Mouse (Mus musculus) kidney, adult 2 months (tissue): ENCODE results near the gene Pfdn4. TPM values are rescaled to one million over a fixed set of nuclear protein-coding genes. Genes with fewer than 3 reads are reported as not detected.

Experiments
- DNase-seq: peaks from one replicate; pipeline ENCODE4 v3.0.0; 2021
- H3K27ac ChIP-seq: fragments of 200-500 bp; 2 replicates; pipeline ENCODE4 v1.5.1; 2012; ENCODE audit warnings: low read depth, low read length, control low read depth, inconsistent platforms; ENCODE audit not compliant: insufficient read depth
- H3K27me3 ChIP-seq: fragments of 200-500 bp; replicated peaks from 2 replicates; pipeline ENCODE4 v1.6.1; 2012; ENCODE audit warnings: mild to moderate bottlenecking, moderate library complexity, low read length, inconsistent platforms; ENCODE audit not compliant: control insufficient read depth, insufficient read depth
- H3K36me3 ChIP-seq: fragments of 200-500 bp; 2 replicates; pipeline ENCODE4 v1.6.1; 2012; ENCODE audit warnings: mild to moderate bottlenecking, moderate library complexity, low read length, inconsistent platforms; ENCODE audit not compliant: control insufficient read depth, insufficient read depth
- H3K4me1 ChIP-seq: fragments of 200-500 bp; 2 replicates; pipeline ENCODE4 v1.6.1; 2011; ENCODE audit warnings: low read length; ENCODE audit not compliant: control insufficient read depth, insufficient read depth
- H3K4me3 ChIP-seq: fragments of 200-500 bp; 2 replicates; pipeline ENCODE4 v1.5.1; 2011; ENCODE audit warnings: mild to moderate bottlenecking, low read depth, low read length, control low read depth; ENCODE audit not compliant: insufficient read depth
- CTCF ChIP-seq: fragments of 200-500 bp; conservative IDR thresholded peaks from 2 replicates; pipeline ENCODE4 v1.5.1; 2011; ENCODE audit warnings: low read depth, mild to moderate bottlenecking, control low read depth, low read length, moderate library complexity, mixed read lengths; ENCODE audit not compliant: insufficient read depth, insufficient read length
- POLR2A ChIP-seq: fragments of 200-500 bp; IDR thresholded peaks from one replicate; pipeline ENCODE4 v1.6.1; 2011; ENCODE audit warnings: low read depth, low read length, control low read depth
- WGBS: fragments of 180-500 bp; shearing (Covaris S2); methylation state at CpG from one replicate; pipeline ENCODE4 v1.1.7; 2018; 5-methylcytosine and 5-hydroxymethylcytosine counted together
- polyA plus RNA-seq: library from polyadenylated mRNA; depleted of rRNA; stranded (reverse); fragments of >200 nt; gene quantifications from 2 replicates; pipeline ENCODE4 v1.2.3, GENCODE M21; 2012

Gene Pfdn4
- polyA plus RNA-seq, 1 experiment = 5.6 TPM

GRCm38 (mm10) chr2:170534803-170535174, 38.6 kb downstream of the Pfdn4 start:
- Histone ChIP-seq H3K27ac (no peak overlapping the region), H3K4me3 (no peak overlapping the region), H3K27me3 (no peaks in the 10 kb centered on the region), H3K36me3 (no peaks in the 10 kb centered on the region), H3K4me1 (no peaks in the 10 kb centered on the region)
- no peak for TF ChIP-seq POLR2A
- no peak for TF ChIP-seq CTCF
- 89% methylated on average over 11 of the region's 11 CpGs for WGBS
- no peak for DNase-seq

- Histone ChIP-seq H3K4me3 (no peak overlapping the region), H3K4me1 (no peaks in the 10 kb centered on the region), H3K27me3 (no peaks in the 10 kb centered on the region), H3K36me3 (no peaks in the 10 kb centered on the region), H3K27ac (no peak overlapping the region)
- no peak for TF ChIP-seq CTCF
- no peak for TF ChIP-seq POLR2A
- no peak for DNase-seq
Observed at GRCm38 (mm10) chr2:170535841-170536240, 39.6 kb downstream of the Pfdn4 start.

GRCm38 (mm10) chr2:170539211-170539610, 43.0 kb downstream of the Pfdn4 start:
- WGBS = 75% methylated on average over 9 of the region's 9 CpGs
- TF ChIP-seq CTCF (no peak), POLR2A (no peak)
- no peaks in the 10 kb centered on the region for H3K4me1 ChIP-seq
- H3K36me3 ChIP-seq = no peaks in the 10 kb centered on the region
- H3K27me3 ChIP-seq = no peaks in the 10 kb centered on the region
- no peak for DNase-seq
- H3K27ac ChIP-seq = no peak overlapping the region
- no peak overlapping the region for H3K4me3 ChIP-seq

- DNase-seq = no peak
- WGBS = 76% methylated on average over 5 of the region's 5 CpGs
- no peaks in the 10 kb centered on the region for H3K27me3 ChIP-seq
- TF ChIP-seq CTCF (no peak), POLR2A (no peak)
- peaks cover 7% of the 10 kb centered on the region; the same call in 1 of the 2 replicates for H3K4me1 ChIP-seq
- H3K36me3 ChIP-seq = no peaks in the 10 kb centered on the region
- no peak overlapping the region for H3K4me3 ChIP-seq
- no peak overlapping the region for H3K27ac ChIP-seq
Observed at GRCm38 (mm10) chr2:170543625-170544024, 47.4 kb downstream of the Pfdn4 start.

GRCm38 (mm10) chr2:170544159-170544558, 47.9 kb downstream of the Pfdn4 start:
- H3K27ac ChIP-seq = no peak overlapping the region
- H3K4me3 ChIP-seq = no peak overlapping the region
- TF ChIP-seq POLR2A (no peak), CTCF (no peak)
- peaks cover 7% of the 10 kb centered on the region; the same call in 1 of the 2 replicates for H3K4me1 ChIP-seq
- H3K36me3 ChIP-seq = no peaks in the 10 kb centered on the region
- DNase-seq = peak; percentile 70
- H3K27me3 ChIP-seq = no peaks in the 10 kb centered on the region
- 31% methylated on average over 3 of the region's 3 CpGs for WGBS

GRCm38 (mm10) chr2:170544950-170545349, 48.7 kb downstream of the Pfdn4 start:
- no peaks in the 10 kb centered on the region for H3K27me3 ChIP-seq
- no peaks in the 10 kb centered on the region for H3K36me3 ChIP-seq
- H3K4me1 ChIP-seq = peaks cover 7% of the 10 kb centered on the region; the same call in 1 of the 2 replicates
- H3K4me3 ChIP-seq = no peak overlapping the region
- peak overlapping the region; percentile 18; the same call in 1 of the 2 replicates for H3K27ac ChIP-seq
- WGBS = 41% methylated on average over 7 of the region's 7 CpGs
- peak; percentile 67 for DNase-seq
- no peak for TF ChIP-seq POLR2A
- TF ChIP-seq CTCF = no peak

- Histone ChIP-seq H3K4me1 (peaks cover 7% of the 10 kb centered on the region; the same call in 1 of the 2 replicates), H3K27ac (no peak overlapping the region), H3K36me3 (no peaks in the 10 kb centered on the region), H3K4me3 (no peak overlapping the region), H3K27me3 (no peaks in the 10 kb centered on the region)
- TF ChIP-seq POLR2A (no peak), CTCF (no peak)
- DNase-seq = no peak
- 60% methylated on average over 4 of the region's 4 CpGs for WGBS
Observed at GRCm38 (mm10) chr2:170545745-170546144, 49.5 kb downstream of the Pfdn4 start.
